Mouse (Mus musculus) adrenal gland, postnatal 25 days (tissue): ENCODE data around the gene Fam207a. TPM values are rescaled to one million over a fixed set of nuclear protein-coding genes. Genes with fewer than 3 reads are reported as not detected.

Experiments
- DNase-seq: peaks from one replicate; pipeline ENCODE4 v3.0.0; 2021; ENCODE audit warnings: mixed read lengths
- total RNA-seq: library from RNA; stranded (reverse); gene quantifications from 2 replicates; pipeline ENCODE4 v1.2.3, GENCODE M21; 2021

Fam207a gene
- total RNA-seq, 1 experiment from 2014 or later: 24.6 TPM

DNA sequence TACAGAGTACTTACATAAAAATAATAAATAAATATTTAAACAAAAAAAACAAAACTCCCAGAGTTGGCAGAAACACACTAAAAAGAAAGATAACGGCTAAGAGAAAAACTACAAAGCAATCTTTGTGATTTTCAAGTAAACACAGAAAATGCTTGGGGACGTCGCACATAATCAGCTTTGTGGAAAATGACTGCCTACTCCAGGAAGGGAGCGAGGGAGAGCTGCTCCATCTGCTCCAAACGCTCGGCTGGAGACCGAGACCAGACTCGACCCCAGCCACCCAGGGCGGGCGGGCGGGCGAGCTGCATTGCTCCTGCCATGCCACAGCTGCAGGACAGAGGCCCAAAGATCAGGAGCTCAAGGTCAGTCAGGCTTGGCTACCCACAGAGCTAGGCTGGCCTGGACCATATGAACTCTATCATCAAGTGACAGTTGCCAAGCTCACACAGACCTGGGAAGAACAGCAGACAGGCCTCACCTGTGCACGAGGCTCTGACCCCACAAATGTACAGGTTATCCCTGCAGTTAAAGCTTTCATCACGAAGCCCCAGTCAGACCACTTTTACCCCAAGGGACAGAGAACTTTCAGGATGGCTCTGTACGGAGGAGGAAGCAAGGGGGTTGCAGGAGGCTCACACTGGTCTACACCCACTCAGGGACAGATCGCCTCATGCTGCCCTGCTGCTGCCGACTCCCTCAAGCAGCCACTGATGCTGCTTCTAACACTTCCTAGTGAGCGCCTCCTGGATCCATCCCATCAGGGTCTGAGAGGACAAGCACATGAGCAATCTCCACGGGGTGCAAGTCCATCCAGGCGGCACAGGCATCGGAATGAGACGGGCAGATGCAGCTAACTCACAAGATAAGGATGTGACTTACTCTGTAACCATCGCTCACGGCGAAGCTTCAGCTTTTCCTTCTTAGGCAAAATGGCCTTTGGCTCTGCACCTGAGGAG lies 12.3 kb downstream of the Fam207a start:
- DNase-seq: no peak

DNA sequence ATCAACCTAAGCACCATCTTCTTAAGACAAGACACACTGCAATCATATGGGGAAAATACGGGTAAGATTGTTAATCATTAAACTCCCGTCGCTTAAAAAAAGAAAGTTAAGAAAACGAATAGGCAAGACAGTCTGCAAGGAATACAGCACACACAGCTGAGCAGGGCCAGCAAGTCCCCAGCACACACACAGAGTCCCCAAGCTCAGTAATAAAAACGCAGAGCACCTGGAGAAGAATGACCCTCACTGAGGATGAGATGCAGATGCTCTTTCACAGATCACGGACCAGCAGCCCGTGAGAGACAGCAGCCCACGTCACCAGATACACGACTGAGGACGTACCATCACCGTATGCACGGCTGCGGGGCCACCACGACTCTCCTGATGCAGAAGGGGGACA lies 14.9 kb downstream of the Fam207a start:
- DNase-seq: no peak

DNA sequence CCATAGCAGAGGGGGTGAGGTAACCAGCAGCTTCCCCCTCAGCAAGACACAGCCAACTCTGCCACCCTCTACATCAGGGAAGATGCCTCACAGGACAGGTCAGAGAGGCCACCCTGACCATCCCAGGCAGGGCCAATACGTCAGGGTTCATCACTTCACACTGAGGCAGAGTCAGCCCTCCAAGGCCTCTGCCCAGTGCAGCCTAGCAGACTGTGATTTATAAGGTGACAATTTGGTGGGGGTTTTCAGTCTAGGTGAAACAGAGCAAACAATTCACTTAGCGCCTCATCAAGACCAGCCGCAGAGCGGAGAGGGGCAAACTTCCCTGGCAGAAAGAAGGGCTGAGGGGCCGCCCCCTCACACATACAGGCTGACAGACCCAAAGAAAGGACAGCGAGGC lies 17.3 kb downstream of the Fam207a start:
- no peak for DNase-seq

GRCm38 (mm10) chr10:77497185-77497584 lies 18.4 kb downstream of the Fam207a start:
- DNase-seq: no peak

GRCm38 (mm10) chr10:77492885-77493284 lies 22.7 kb downstream of the Fam207a start:
- no peak for DNase-seq

GRCm38 (mm10) chr10:77491585-77491984 lies 24.0 kb downstream of the Fam207a start:
- no peak for DNase-seq

DNA sequence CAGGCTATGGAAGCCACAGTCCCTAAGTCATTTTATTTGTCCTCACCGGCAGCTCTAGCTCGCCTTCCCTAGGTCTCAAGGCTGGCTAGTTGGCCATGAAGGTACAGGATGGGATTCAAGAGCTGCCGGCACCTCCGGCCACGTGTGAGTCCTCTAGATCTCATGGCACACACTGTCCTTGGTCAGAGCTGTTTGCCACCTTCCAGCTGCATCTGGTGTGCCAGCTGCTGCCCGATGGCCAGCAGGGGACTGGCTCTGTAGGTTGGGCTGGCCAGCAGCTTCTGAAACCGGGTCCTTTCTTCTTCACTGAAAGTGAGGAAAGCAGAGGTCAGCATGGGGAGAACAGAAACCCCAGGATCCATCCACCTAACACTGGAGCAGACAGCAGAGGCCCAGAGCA lies 27.4 kb downstream of the Fam207a start:
- DNase-seq: no peak

DNA sequence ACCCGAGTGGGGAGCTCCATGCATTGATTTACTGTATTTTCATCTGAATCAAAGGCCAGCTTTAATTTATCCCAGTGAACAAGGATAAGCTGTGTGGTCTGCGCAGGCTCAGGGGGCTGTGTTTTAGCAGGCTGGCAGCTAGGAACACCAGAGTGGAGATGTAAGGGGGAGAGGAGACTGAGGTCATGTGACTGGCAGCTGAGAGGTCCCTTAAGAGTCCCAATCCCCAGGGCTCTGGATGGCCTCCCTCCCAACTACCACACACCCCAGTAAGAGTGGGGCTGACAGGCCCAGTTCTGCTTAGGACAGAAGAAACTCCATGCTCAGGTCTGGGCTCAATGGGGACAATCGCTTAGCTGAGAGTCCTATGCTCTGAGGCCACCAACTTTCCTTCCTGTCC lies 29.8 kb downstream of the Fam207a start:
- no peak for DNase-seq

- no peak for DNase-seq
Observed at GRCm38 (mm10) chr10:77484205-77484935, 31.2 kb downstream of the Fam207a start.

- no peak for DNase-seq
Observed at GRCm38 (mm10) chr10:77481814-77482213, 33.8 kb downstream of the Fam207a start.

DNA sequence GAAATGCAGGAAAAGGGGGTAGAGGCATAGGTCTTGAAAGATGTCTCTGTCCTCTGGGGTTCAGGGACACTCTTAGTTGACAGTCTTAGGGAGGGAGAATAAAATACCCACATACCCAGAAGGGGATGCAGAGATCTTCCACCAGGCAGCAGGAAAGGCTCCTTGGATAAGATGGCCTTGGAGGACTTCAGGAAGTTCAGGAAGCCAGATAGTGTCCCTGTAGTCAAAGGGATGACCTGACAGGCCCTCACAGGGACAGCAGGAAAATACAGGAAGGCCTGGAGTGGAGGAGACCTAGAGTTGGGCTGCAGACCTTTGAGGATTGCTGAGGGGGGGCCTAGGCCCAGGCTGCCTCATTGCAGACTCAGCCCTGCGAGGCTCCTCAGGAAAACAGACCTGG lies 35.6 kb downstream of the Fam207a start:
- DNase-seq: no peak

DNA sequence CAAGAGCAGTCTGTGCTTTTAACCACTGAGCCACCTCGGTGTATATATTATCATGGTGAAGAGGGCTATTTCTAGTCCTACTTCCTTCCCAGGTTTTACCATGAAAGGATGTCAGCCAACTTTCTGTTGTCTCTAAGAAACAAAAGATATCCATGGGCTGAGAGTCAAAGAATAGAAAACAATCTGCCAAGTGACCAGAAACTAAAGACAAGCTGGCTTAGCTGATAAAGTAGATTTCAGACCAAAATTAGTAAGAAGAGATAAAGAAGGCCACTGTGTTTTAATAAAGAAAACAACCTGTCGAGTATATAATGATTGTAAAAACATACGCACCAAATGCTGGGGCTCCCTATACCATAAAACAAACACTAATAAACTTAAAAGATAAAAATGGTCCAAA lies 38.7 kb downstream of the Fam207a start:
- DNase-seq: no peak

- no peak for DNase-seq
Observed at GRCm38 (mm10) chr10:77472188-77472587, 43.4 kb downstream of the Fam207a start.

DNA sequence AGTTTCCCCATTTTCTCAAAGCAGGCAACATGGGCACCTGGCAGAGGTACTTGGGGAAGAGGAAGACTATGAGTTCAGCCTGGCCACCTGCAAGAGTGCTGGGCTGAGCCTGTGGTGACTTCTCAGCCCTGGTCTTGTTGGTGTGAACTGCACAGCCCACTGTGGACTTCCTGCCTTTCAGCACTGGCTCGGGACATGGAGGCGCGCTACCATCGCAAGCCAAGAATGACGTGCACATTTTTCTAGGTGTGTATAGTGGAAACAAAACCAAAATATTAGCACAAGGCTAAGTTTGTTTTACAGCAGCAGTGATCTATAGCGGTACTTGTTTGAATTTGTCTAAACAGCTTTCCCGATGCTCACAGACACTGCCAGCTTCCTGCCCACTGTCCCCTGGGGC lies 44.1 kb downstream of the Fam207a start:
- no peak for DNase-seq

GRCm38 (mm10) chr10:77470763-77471162 lies 44.8 kb downstream of the Fam207a start:
- DNase-seq: no peak

- no peak for DNase-seq
Observed at GRCm38 (mm10) chr10:77468675-77469074, 46.9 kb downstream of the Fam207a start.

DNA sequence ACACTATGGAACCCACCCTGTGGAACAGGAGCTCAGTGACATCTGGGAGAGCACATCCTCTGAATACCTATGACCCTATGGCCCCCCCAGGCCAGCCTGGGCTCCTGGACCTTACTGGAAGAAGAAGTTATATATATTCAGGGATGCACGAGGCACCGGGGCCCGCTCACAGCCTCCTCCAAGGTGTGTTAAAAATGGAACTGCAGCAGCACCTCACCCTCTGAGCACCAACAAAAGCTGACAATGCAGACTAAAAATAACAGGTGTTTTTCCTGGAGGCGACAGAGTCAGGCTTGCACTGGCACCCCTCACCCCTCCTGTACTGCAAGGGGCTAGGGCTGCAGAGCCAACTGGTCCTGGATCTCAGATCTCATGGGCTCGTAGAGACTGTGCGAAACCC lies 48.2 kb downstream of the Fam207a start:
- DNase-seq: no peak

GRCm38 (mm10) chr10:77465902-77466301 lies 49.7 kb downstream of the Fam207a start:
- no peak for DNase-seq

DNA sequence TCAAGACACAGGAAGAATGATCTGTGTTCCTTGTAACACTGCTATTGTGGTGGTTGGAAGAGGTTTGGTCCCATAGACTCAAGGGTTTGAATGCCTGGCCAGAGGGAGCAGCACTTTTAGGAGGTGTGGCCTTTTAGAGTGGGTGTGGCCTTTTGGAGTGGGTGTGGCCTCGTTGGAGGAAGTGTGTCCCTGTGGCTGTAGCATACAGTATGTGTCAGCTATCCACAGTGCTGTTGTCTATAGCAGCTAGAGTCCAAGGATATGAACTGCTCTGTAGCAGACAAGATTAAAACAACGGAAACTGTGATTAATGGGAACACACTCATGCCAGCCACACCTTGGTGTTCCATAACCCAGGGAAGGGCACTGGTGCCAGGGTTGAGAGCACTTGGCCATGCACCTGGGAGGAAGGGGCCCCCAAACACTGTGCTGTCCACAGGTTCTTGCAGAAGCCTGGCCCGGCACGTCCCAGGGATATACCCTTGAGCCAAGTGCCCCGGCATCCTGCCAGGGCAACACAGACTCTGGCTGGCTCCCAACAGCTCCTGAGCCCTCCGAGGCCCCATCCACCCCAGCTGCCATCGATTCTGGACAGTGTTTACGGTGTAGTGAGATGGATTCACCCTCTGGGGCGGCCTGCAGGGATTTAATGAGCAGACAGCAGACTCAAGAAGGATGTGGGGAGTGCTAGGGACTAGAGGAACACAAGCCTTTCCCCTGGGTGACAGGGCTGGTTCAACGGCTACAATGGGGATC lies 51.2 kb downstream of the Fam207a start:
- peak; percentile 83 for DNase-seq

DNA sequence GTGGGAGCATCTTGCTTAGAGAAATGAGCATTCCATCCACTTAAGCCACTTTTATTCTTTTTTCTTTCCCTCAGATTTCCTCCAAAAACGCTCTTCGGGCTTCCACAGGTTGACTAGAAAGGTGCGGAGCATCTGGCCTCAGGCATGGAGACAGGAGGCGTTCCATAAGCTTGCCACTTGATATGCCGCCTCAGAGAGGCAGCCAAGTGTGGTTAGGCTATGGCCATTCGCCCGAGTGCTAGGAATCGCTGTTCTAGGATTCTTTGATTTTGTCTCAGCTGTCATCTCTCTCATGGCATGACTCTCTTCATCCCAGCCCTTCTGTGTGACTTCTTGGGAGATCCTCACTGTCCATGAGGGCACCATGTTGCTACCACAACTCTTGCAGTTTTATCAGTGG lies 54.4 kb downstream of the Fam207a start:
- DNase-seq: no peak

GRCm38 (mm10) chr10:77457701-77458100 lies 57.9 kb downstream of the Fam207a start:
- no peak for DNase-seq

DNA sequence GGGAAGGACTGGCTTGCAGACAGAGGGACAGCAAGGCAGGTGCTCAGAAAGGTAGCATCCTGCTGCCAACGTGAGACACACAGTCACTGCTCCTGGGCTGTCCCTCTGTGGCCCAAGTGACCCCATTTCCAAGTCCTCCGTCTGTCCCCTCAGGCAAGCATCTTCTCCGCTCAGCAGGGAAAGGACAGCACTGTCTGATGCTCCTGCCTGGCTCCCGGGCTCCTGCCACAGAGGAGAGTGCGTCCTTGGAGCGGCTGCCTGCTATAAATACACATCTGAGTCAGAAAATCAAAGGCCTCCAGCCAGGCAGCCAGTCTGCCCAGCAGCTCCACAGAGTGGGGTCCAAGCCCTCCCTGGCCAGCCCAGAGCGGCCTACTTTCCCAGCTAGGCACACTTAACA lies 59.1 kb downstream of the Fam207a start:
- DNase-seq: peak; percentile 70
